Mouse (Mus musculus): Measurements from ENCODE around the gene Zfp329. TPM values are rescaled to one million over a fixed set of nuclear protein-coding genes. Genes with fewer than 3 reads are reported as not detected.

Gene Zfp329
- polyA plus RNA-seq, 1 experiment from 2014 or later: 9.8 TPM

DNA sequence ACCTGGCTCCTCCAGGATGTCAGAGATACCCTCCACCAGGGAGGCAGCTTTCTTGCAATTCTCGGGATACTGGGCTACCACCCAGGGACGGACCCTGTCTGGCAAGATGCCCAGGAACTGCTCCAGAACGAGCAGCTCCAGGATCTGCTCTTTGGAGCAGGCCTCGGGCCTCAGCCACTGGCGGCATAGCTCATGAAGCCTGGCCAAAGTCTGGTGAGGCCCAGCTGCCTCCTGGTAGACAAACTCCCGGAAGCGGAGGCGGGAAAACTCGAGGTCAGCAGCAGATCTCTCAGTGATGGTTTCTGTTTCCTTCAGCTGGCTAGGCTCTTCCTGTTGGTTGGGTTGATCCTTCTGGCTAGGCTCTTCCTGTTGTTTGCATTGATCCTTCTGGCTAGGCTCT, 44.5 kb downstream of the Zfp329 start:
- 88% methylated on average over 9 of the region's 9 CpGs for WGBS
- H3K4me1 ChIP-seq (replicated peaks; ENCODE audit: control insufficient read depth, insufficient read depth, low read length): no peaks in the 10 kb centered on the region

More for the DNA sequence above, 44.5 kb downstream of the Zfp329 start:
- H3K9me3 ChIP-seq (ENCODE audit: control insufficient read depth, low read length): no peaks in the 10 kb centered on the region
- DNase-seq (ENCODE audit: low spot score) (no peak), ATAC-seq (replicated peaks; ENCODE audit: low FRiP score) (no peak)
- H3K27ac ChIP-seq (ENCODE audit: low read depth, low read length): no peak overlapping the region
- H3K27me3 ChIP-seq (replicated peaks; ENCODE audit: control insufficient read depth, insufficient read depth, low read length): no peaks in the 10 kb centered on the region
- H3K36me3 ChIP-seq (ENCODE audit: control insufficient read depth, insufficient read depth, low read length): peaks cover 9% of the 10 kb centered on the region
- no peak overlapping the region for H3K4me2 ChIP-seq
- no peak overlapping the region for H3K9ac ChIP-seq (ENCODE audit: low read depth, low read length)
- no peak overlapping the region for H3K4me3 ChIP-seq (ENCODE audit: low read depth, low read length)

Other genes with a start within 250 kb of the Zfp329 start
- not detected in 2 replicates for gene Vmn2r53, start 210.1 kb downstream of the Zfp329 start, polyA plus RNA-seq (2014; fragmentation: Nextera tagmentation; extraction: Ambion mirVana)
- gene Vmn2r54, start 178.5 kb downstream of the Zfp329 start, polyA plus RNA-seq (2014; fragmentation: Nextera tagmentation; extraction: Ambion mirVana): not detected in 2 replicates
- not detected in 2 replicates for gene Vmn2r55, start 133.9 kb downstream of the Zfp329 start, polyA plus RNA-seq (2014; fragmentation: Nextera tagmentation; extraction: Ambion mirVana)
- gene Vmn2r56, start 83.9 kb downstream of the Zfp329 start, polyA plus RNA-seq (2014; fragmentation: Nextera tagmentation; extraction: Ambion mirVana): not detected in 2 replicates
- 4.4 and 5.1 TPM in 2 replicates for gene Zscan18, start 15.2 kb downstream of the Zfp329 start, polyA plus RNA-seq (2014; fragmentation: Nextera tagmentation; extraction: Ambion mirVana)
- gene Zfp110, start 15.9 kb upstream of the Zfp329 start, polyA plus RNA-seq (2014; fragmentation: Nextera tagmentation; extraction: Ambion mirVana): 27.5 and 27.9 TPM in 2 replicates
- gene Zfp128, start 62.3 kb upstream of the Zfp329 start, polyA plus RNA-seq (2014; fragmentation: Nextera tagmentation; extraction: Ambion mirVana): 2.2 and 2.4 TPM in 2 replicates
- gene Zscan22, start 79.0 kb upstream of the Zfp329 start, polyA plus RNA-seq (2014; fragmentation: Nextera tagmentation; extraction: Ambion mirVana): 14.4 and 16.4 TPM in 2 replicates
- gene Rps5, start 103.4 kb upstream of the Zfp329 start, polyA plus RNA-seq (2014; fragmentation: Nextera tagmentation; extraction: Ambion mirVana): 1,276 and 1,341 TPM in 2 replicates
- 0.38 and 0.81 TPM in 2 replicates for gene Rnf225, start 108.6 kb upstream of the Zfp329 start, polyA plus RNA-seq (2014; fragmentation: Nextera tagmentation; extraction: Ambion mirVana)
- 6.6 and 7.7 TPM in 2 replicates for gene Zfp324, start 147.0 kb upstream of the Zfp329 start, polyA plus RNA-seq (2014; fragmentation: Nextera tagmentation; extraction: Ambion mirVana)
- 6.9 and 7.0 TPM in 2 replicates for gene Zfp446, start 159.0 kb upstream of the Zfp329 start, polyA plus RNA-seq (2014; fragmentation: Nextera tagmentation; extraction: Ambion mirVana)
- gene Slc27a5, start 179.3 kb upstream of the Zfp329 start, polyA plus RNA-seq (2014; fragmentation: Nextera tagmentation; extraction: Ambion mirVana): 0.52 and 1.1 TPM in 2 replicates
- 339 and 346 TPM in 2 replicates for gene Trim28, start 180.3 kb upstream of the Zfp329 start, polyA plus RNA-seq (2014; fragmentation: Nextera tagmentation; extraction: Ambion mirVana)
- 27.5 and 27.9 TPM in 2 replicates for gene Zbtb45, start 191.2 kb upstream of the Zfp329 start, polyA plus RNA-seq (2014; fragmentation: Nextera tagmentation; extraction: Ambion mirVana)
- gene Chmp2a, start 215.9 kb upstream of the Zfp329 start, polyA plus RNA-seq (2014; fragmentation: Nextera tagmentation; extraction: Ambion mirVana): 134 and 142 TPM in 2 replicates
- 178 and 183 TPM in 2 replicates for gene Ube2m, start 219.4 kb upstream of the Zfp329 start, polyA plus RNA-seq (2014; fragmentation: Nextera tagmentation; extraction: Ambion mirVana)
- gene Mzf1, start 235.9 kb upstream of the Zfp329 start, polyA plus RNA-seq (2014; fragmentation: Nextera tagmentation; extraction: Ambion mirVana): 1.6 and 1.9 TPM in 2 replicates

Data from liver, embryonic 11.5 days (tissue).